Mouse (Mus musculus) liver, postnatal 0 days (tissue): ENCODE data around the gene Sez6l.

Source experiments
- CTCF ChIP-seq: sonication (generic); IDR thresholded peaks from 2 replicates; pipeline ENCODE4 v1.5.1; 2016; ENCODE audit warnings: antibody characterized with exemption, low read depth
- EP300 ChIP-seq: IDR thresholded peaks from 2 replicates; pipeline ENCODE4 v1.6.1; 2016; ENCODE audit warnings: antibody characterized with exemption, low read depth, mild to moderate bottlenecking

- no peak for TF ChIP-seq CTCF
- no peak for TF ChIP-seq EP300
These were observed 187.6 kb downstream of the Sez6l start for GRCm38 (mm10) chr5:112389352-112389751.
